Mouse (Mus musculus): ENCODE results near the gene B4galt4.

DNA sequence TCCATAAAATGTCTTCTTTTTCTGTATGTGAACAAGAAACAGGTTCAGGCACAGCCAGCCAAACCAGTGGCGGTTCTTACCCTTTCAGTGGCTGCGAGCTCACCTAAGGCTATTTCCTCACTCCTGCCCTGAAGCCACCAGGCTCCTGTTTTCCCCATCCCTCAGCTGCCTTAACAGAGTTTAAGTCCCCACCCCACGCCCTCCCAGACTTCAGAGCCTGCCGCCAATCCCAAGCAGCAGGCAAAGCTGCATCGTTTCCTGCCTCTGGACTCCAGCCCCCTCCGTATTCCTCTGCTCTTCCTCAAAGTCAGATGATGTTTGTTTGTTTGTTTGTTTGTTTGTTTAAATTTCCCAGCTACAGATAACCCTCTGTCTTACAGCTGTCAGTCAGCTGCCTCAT is 38.6 kb upstream of the B4galt4 start:
- TF ChIP-seq CTCF (IDR thresholded peaks at IDR 0.05; ENCODE audit: low read depth) (no peak), EP300 (IDR thresholded peaks at IDR 0.05; ENCODE audit: low read depth) (no peak)

Data from heart, postnatal 0 days (tissue).